Mouse (Mus musculus) brain, embryonic 14.5 days (tissue): ENCODE measurements at regions not wholly inside any gene's neighbourhood (a gene's known extent, or its start where the extent isn't known, plus 50 kb on each side); places are given as distances from the start of the nearest gene placed in this dataset.

ENCODE experiments used
- CTCF ChIP-seq: fragments of 200-500 bp; IDR thresholded peaks from 2 replicates; pipeline ENCODE4 v1.5.1; 2012; ENCODE audit warnings: inconsistent platforms, mild to moderate bottlenecking, moderate library complexity, borderline replicate concordance; ENCODE audit not compliant: insufficient read depth, insufficient read length; ENCODE audit errors: extremely low read depth
- POLR2A ChIP-seq: fragments of 200-500 bp; IDR thresholded peaks from 2 replicates; pipeline ENCODE4 v1.6.1; 2012; ENCODE audit warnings: mild to moderate bottlenecking, inconsistent platforms, borderline replicate concordance; ENCODE audit not compliant: poor library complexity, insufficient read depth, insufficient read length, severe bottlenecking; ENCODE audit errors: extremely low read depth

DNA sequence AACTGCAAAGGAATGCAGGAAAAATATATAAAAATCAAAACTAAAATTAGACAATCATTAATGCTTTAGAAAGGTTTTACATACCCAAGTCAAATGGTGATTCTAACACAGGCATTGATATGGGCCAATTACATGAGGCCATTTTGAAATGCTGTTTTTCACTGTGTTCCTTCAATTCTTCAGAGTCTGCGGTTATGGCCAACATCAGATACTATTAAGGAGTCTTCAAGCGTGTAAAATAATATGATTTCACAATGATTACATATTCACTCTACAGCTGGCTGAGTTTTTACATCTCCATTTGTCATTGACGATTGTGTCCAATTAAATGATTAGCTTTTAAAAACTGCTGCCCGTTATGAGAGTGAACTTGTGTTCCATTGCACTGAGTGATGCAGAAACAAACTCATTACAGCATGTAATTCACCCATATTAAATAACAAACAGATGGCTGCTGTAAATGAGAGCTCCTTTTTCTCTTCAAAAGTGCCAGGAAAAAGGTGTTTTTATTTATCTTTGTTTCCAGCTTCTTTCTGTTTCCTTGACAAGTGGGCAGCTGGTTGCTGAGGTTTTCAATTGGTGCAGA is 582.3 kb upstream of the Klhl1 start:
- TF ChIP-seq POLR2A = no peak
- no peak for TF ChIP-seq CTCF
